Mouse (Mus musculus) liver, postnatal 0 days (tissue): Measurements from ENCODE around the gene Slc9a5.
A peak's percentile ranks its signal among the peaks of the same experiment; 100 is the strongest.

Experiments used
- CTCF ChIP-seq: sonication (generic); IDR thresholded peaks from 2 replicates; pipeline ENCODE4 v1.5.1; 2016; ENCODE audit warnings: antibody characterized with exemption, low read depth
- EP300 ChIP-seq: IDR thresholded peaks from 2 replicates; pipeline ENCODE4 v1.6.1; 2016; ENCODE audit warnings: antibody characterized with exemption, low read depth, mild to moderate bottlenecking

DNA sequence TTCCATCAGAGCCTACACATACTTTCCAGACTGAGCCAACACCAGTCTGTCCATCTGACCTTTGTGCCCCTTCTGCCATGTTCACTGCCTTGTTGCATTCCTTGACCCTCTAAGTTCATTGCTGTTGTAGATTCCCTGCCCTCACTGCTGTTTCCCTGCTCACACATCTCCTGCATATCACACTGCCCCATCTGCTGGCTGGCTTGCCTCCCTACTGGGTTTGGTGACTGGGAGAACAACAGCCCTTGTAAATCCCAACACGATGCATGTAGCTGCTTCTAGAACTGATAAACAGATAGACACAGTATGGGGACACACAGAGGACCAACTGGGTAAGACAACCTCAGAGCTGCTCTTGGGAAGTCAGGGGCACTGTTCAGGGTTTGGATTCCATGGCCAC lies 36.9 kb upstream of the Slc9a5 start:
- TF ChIP-seq CTCF, result peak; percentile 52
- peak; percentile 56; the same call in 1 of the 2 replicates for TF ChIP-seq EP300
